Mouse (Mus musculus): ENCODE measurements around the gene Dennd5b.

Dennd5b gene

DNA sequence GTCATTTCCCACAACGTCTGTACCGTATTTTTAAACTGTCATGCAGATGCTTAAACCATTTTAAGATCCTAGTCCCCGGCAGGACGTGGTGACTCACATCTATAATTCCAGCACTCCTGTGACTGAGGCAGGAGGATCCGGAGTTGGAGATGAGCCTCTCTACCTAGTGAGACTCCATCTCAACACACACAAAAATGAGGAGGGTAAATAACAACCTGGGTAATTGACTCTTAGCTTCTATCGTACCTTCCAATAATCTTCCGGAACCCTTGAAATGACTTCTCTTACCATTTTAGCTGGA lies 413 bp upstream of the Dennd5b start:
- DNase-seq (ENCODE audit: low spot score in 2 of 2), result no peak

DNA sequence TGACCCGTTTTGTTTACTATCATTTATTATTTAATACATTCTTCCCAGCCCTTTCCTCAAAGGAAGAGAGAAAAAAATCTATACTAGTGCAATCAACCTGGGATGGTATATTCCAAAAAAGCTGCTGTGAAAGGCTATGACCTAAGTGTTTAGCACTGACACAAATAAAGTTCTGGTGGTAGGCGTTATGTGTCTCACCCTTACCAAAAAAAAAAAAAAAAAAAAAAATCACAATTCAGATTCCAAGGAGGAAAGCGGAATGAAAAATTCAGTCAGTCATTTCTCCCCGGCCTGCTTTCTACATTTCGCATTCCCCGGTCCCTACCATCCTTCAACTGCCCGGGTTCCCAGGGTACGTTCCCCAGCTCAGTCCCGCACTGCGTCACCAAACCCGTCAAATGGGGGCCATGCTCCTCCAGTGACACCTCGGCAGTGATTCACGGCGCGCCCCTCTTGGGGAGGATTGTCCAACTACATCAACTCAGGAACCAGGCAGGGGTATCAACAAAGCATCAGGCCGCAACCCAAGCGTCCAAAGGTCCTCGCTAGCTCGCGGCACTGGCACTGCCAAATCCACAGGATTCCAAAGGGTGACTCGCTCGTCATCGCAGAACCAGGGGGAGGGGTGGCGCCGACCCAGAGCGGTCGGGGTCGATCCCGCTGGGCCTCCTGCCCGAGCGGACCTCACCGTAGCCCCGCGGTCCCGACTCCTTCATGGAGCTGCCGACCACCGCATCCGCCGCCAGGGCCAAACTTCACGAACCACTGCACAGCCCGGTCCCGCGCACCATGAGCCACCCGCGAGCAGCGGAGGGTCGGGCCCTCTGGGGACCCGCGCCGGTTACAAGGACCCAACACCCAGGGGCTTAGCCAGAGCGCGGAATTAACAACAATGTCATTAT lies 1.1 kb downstream of the Dennd5b start:
- peak; percentile 24 to 61 for DNase-seq (ENCODE audit: low spot score in 2 of 2)

DNA sequence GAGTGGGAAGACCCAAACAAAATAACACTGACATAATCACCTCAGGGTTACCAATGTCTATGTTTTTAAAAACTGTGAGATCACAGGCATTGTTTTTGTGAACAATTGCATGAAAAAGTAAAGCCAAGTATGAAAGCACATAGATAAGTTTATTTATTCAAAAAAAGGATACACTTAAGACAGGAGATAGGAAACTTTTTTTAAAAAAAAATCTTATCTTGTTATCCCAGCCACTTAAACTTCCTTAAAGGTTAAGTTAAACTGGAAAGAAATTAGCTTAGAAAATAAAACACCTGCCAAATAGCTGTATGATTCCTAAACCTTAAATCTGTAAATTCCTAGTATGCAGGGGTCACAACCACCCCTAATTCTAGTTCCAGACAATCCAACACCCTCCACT lies 2.5 kb downstream of the Dennd5b start:
- no peak for DNase-seq (ENCODE audit: low spot score in 2 of 2)

DNA sequence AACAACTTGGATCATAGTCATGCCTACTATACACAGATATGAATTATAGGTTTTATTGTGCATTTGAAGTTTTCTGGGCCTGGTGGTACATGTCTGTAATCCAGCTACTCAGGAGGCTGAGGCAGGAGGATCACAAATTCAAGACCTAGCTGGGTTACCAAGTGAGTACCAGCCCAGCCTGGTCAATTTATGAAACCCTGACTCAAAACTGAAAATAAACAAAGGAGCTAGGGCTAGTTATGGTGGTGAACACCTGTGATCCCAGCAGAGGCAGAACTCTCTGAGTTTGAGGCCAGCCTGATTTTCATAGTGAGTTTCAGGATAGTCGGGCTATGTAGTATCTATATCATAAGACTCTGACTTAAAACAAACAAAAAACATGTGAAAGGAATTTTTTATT lies 4.2 kb downstream of the Dennd5b start:
- DNase-seq (ENCODE audit: low spot score in 2 of 2), result no peak

DNA sequence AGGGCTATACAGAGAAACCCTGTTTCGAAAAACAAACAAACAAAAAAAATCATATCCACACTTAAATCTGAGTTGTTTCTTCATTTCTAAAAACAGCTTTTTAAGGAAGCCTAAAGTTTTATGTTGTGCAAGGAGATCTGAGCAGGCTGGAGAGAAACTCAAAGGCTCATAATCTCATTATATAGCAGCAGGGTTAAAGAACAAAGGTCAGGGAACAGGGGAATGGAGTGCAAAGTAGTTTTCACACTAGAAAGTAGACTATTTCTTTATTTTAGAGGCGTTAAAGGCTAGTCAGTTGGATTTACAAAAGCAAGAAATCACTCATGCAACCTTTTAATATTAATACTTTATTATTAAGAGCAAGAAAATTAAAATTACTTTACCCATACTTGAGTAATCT lies 5.2 kb downstream of the Dennd5b start:
- no peak for DNase-seq (ENCODE audit: low spot score in 2 of 2)

DNA sequence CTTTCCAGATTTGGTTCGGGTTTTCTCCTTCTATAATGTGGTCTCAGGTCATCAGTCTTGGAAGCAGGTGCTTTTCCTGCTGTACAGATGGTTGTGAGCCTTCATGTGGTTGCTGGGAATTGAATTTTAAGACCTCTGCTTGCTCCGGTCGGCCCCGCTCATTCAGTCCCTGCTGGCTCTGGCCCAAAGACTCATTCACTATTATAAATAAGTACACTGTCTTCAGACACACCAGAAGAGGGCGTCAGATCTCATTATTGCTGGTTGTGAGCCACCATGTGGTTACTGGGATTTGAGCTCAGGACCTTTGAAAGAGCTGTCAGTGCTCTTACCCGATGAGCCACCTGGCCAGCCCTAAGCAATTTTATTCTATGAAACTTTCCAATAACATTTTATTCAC lies 6.1 kb downstream of the Dennd5b start:
- DNase-seq (ENCODE audit: low spot score in 2 of 2), result no peak

DNA sequence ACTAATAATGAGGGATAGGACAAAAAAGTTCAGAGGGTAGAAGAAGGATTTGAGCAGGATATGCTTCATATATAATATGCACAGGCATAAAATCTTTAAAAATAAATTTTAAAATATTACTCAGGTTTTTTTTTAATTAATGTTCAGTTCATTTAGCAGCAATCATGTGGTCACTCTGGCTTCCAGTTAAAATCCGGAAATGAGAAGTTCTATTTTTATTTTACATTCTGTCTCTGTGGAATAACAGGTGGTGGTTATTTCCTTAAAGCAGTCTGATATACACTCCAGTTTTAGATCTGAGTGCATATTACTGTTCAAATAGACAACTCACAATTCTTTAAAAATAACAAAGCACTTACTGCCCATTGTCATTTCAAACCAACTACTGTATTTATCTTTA lies 6.9 kb downstream of the Dennd5b start:
- DNase-seq (ENCODE audit: low spot score in 2 of 2), result no peak

DNA sequence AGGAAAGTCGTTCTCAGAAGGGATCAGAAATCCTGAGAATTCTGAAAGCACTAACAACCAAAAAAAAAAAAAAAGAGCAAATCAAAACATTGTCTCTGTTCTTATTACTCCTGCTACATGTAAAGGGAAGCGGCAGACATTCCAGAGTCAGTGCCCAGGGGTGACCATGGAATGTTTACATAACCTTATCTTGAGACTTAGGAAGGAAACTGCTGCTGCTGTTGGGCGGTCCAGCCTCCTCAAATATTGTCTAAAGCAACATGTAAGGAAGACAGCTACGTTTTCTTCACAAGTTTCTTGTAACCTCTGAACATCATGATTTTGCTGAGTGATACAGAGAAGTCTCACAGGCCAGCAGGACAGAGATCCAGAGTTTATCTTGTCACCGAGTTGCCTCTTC lies 8.0 kb downstream of the Dennd5b start:
- DNase-seq (ENCODE audit: low spot score in 2 of 2), result no peak

DNA sequence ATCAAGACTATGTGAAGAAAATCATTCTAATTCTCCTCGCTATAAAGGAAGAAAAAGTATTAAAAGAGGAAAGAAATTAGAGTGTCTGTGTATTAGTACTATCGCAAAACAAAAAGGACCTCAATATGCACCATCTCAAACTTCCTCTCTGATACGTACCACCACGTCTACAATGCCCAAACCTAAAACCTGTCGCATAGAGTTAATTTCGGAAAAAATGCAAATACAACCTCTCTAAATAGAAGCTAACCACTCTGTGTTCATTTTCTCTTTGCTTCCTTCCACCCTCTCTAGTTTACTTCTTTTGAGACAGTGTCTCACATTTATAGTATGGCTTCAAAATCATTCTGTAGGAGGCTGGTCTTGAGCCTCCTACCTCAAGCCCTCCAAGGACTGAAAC lies 9.1 kb downstream of the Dennd5b start:
- DNase-seq (ENCODE audit: low spot score in 2 of 2), result no peak

DNA sequence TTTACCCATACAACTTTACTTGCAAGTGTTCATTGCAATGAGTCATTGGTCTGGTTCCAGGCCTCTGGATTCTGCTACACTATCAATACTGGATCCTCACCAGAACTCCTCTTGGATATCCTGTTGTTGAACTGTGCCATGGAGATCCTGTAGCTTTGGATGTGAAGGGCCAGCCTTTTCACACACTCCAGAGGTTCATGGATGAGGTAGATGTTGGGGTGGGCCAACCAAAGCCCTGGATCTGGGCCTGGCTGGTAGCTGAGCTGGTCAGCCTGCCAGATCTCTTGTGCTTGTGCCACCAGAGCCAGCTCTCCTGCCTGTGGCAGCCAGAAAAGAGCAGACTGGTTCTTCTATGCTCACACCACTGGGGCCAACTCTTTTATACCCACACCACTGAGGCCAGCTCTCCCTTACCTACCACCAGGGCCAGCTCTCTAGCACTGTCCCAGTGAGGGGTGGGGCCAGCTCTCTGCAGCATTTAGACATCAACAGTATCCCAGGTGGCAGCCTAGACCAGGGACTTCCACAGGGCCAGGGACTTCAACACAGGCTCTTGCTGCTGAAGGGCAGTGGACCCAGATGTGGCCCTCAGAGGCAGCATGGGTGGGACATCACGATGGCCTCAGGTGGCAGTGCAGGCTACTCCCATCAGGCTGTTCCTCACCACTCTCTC lies 24.2 kb downstream of the Dennd5b start:
- DNase-seq (ENCODE audit: low spot score in 2 of 2), result no peak

DNA sequence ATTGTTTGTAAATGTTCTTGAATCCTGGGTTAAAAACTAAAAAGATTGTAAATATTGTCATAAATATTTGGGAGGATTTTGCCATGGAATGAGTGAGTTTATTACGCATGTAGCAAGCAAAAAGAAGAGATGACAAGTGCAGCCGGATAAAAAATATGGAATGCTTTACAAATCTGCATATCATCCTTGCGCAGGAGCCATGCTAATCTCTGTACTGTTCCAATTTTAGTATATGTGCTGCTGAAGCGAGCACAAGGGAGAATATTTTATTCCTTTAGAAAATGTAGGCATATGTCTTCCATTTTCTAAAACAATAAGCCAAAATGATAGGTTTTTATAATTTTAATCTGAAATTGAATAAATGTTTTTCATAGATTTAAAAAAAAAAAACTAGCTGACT lies 27.6 kb downstream of the Dennd5b start:
- DNase-seq (ENCODE audit: low spot score in 2 of 2), result no peak

DNA sequence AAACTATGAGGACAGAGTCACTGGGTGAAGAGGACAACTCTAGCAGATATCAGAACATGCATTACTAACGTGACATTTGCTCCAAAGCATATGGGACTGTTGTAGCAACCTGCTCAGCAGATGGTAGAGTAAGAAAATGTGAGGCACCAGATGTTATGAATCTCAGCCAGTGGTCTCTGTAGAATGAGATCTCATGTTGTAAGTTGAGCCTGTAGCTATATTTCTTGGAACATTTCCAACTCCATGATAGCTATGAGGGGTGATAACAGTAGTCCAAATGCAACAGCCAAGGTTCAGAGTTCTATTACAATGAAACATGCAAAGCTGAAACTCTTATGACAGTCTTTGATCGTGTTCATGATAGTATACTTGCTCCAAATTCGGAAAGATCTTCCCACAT lies 28.6 kb downstream of the Dennd5b start:
- DNase-seq (ENCODE audit: low spot score in 2 of 2), result no peak

DNA sequence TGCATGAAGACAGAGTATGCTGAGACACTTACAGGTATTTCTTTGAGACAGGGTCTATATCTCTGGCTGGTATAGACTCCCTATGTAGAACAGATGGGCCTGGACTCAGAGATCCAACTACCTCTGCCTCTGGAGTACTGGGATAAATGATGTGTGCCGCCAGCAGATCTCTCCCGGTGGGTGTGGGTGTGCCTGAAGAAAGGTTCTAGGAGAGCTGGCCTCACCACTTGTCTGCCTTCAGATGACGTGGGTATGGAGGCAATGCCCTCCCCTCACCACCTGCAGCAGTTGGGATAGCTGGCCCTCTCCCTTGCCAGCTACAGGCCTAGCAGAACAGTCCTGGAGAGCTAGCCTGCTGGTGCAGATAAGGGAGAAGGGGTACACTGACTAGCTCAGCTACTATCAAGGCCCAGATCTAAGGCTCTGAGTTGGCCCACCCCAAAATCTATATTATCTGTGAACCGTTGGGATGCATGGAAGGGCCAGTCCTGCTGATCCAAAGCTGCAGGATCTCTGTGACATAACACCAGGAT lies 30.8 kb downstream of the Dennd5b start:
- no peak for DNase-seq (ENCODE audit: low spot score in 2 of 2)

DNA sequence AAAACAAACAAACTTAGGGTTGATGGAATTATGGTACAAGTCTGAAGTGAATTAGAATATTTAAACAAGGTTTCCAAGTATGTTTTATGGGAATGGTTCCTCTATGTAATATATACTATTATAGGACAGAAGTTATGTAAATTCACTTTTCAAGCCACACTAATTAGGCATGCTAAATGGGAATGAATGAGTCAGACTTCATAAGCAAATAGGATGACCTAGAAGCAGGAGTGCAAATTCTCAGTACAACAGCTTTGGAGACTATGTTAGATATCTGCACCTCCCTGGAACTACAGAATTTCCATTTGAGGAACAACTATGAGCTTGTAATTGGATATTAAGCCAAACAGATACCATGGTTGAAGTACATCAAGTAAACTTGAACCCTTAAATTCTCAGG lies 38.1 kb downstream of the Dennd5b start:
- DNase-seq (ENCODE audit: low spot score in 2 of 2), result no peak

DNA sequence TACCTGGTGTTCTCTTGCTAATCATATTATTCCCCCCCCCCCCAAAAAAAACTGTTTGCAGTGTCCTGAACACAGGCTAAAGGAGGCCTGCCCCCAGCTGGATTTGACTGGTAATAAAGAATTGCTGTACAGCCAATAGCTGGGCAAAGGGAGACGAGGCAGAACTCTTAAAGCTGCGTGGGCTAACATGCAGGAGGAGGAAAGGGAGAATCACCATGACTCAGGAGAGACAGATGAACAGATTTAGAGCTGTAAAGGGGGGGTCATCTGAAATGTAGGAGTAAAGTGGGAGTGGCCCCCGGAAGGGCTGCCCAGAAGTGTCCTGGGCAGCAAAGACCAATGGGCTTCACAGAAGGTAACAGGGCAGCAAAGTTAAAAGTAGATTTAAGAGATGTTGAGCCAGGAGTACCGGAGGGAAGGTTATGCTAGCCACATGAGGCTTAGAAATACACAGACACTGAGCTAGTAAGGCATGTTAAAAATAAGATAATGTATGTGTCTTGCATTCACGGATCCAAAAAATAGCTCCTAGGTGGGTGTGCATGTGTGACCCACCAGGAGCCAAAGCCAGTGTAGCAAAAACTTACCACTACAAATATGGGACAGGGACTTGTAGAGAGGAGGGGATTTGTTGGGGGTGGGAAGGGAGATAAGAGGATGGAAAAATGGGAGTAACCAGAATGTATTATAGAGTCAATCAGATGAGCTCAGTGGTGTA lies 40.7 kb downstream of the Dennd5b start:
- no peak for DNase-seq (ENCODE audit: low spot score in 2 of 2)

DNA sequence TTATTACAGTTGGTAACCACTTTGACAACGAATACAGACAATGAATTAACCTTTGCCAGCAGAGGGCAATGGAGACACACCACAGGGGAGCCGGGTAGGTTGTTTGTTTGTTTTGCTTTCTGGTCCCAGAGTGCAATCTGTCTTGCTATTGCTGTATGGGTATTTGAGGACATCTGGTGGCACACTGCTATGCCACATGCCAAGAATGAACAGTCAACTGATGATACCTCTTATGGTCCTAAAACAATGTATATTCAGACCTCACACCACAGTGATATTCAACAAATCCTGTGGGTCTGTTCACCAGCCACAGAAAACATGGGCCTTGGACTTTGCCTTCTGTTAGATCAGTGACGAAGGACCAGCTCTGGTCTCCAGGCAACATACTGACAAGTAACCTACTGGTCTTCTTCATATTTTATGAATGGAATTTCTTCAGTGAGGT lies 43.5 kb downstream of the Dennd5b start:
- no peak for DNase-seq (ENCODE audit: low spot score in 2 of 2)

DNA sequence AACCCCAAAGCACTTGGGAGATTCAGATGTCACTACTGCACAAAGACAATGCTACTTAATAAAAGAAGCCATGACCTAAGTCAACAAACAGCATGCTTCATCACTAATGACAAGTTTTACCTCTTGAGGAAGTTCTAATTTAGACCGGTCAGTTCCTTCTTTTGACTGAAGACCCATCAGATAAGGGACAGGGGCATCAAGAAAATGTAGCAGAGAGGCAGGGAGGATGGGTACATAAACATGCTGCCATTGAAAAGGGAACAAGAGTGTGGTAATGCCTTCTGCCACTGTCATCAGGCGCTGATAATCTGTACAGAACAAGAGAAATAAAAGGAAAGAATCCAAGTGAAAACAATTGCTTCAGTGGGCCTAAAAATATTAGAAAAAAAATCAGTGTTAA lies 46.7 kb downstream of the Dennd5b start:
- no peak for DNase-seq (ENCODE audit: low spot score in 2 of 2)

DNA sequence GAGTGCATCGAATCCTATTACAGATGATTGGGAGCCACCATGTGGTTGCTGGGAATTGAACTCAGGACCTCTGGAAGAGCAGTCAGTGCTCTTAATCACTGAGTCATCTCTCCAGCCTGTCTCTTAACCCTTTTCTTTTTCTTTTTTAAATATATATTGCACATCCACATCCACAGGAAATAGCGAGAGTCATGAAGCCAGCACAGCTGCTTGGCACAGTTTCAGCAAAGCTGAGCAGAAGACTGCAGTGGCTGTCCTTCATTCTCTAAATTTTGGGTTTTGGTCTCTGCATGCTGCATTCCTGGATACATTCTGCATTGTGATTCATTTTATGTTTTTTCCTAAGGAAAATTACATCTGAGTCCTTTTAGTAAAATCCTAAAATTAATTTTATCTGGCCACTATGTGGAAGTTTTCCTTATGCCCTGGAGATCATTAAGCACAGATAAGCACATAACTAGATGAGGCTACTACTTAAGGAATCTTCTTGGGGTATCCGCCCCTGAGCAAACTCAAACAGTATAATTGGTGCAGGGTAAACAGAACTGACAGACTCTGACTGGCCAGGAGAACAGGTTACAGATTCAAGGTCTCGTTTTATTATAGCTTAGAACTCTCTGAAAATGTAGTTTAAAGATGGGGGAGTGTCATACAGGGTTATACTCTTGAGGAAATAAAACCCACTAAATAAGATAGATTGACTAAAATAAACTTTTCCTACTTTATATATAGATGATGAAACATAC lies 50.3 kb downstream of the Dennd5b start:
- DNase-seq (ENCODE audit: low spot score in 2 of 2), result no peak

DNA sequence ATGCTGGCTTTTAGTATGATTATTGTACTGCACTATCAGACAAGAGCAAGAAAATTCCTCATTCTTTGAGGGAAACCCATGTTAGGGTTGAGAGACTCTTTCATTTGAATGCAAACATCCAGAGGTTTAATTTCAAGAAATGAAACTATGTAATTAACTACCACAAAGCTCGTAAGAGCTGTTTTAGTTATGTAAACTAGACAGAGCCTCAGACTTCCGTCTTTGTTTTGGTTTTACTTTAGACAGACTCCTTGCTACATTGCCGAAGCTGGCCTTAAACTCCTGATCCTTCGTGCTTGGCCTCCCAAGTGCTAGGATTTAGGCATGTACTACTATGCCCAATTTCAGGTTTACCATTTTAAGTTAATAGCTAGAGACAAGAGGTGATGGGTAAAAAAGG lies 61.4 kb downstream of the Dennd5b start:
- DNase-seq (ENCODE audit: low spot score in 2 of 2), result no peak

DNA sequence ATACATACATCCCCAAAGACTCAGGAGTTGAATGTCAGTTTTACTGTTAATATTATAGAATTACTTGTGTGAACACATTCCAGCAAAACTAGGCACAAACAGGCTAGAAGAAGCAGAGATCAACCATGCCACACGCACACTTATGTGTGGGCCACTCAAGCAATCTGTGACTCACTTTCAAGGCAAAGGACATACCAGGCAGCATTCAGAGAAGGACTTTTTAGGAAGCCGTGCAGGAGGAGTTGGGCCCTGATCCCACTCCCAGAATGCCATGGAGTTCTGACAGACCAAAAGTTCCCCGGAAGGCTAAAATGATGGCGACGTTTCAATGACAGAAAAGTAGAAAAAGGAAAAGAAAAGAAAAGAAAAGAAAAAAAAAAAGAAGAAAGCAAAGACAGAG lies 69.3 kb downstream of the Dennd5b start:
- no peak for DNase-seq (ENCODE audit: low spot score in 2 of 2)

DNA sequence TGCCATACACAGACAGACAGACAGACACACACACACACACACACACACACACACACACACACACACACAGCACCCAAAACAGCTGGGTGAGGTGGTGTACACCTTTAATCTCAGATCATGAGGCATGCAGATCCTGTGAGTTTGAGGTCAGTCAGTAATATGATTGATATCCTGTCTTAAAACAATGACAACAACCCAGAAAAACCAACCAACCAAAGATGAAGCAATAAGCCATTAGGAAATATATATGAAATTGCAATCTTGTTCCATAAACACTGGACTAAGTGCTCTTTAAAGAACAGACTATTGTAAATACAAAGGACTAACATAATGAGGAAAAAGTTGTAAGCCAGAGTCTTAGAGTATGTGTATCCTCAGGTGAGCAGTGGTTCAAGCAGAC lies 70.1 kb downstream of the Dennd5b start:
- DNase-seq (ENCODE audit: low spot score in 2 of 2), result no peak

DNA sequence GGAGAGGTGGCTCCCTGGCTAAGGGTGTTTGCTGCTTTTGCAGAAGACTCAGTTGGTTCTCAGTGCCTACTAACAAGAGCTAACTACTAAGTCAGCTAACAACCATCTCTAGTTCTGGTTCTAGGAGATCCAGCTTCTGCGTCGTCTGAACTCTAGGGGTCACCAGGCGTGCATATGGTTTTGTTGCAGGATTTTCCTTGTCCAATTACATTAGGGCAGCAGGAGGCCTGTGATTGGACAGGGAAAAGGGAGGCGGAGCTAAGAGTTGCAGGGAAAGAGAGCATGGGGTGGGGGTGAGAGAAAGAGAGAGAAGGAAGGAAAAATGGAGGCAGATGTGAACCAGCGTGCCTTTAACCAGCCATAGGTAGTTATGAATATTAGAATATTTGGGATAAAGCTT lies 83.0 kb downstream of the Dennd5b start:
- DNase-seq (ENCODE audit: low spot score in 2 of 2), result no peak

Data from urinary bladder, postnatal 4 days (tissue).